Mouse (Mus musculus): ENCODE results near the gene Rab24.

DNA sequence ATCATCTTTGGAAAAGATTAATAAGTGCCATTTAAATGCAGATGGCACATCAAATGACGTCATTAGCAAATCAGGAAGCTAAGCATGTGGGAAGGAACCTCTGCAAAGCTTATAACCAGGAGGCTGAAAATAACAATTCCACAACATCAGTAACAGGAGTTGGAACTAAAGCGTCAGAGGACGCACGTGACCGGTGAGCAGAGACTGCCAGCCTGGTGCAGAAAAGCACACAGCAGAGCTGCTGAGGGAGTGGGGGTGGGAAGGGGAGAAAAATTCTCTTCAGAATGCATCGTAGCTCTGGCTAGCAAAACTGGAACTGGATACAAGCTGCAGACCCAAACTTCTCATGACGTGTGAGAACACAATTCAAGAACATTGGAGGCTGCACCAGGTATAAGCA, 22.5 kb upstream of the Rab24 start:
- TF ChIP-seq CTCF (IDR thresholded peaks at IDR 0.05) (no peak), EP300 (IDR thresholded peaks at IDR 0.05) (no peak)

Data from lung, postnatal 0 days (tissue).